Mouse (Mus musculus) lung, postnatal 0 days (tissue): ENCODE measurements around the gene Mrpl17.

Source experiments
- CTCF ChIP-seq: IDR thresholded peaks from 2 replicates; pipeline ENCODE4 v1.5.1; 2016; ENCODE audit warnings: antibody characterized with exemption, mild to moderate bottlenecking
- EP300 ChIP-seq: IDR thresholded peaks from 2 replicates; pipeline ENCODE4 v1.6.1; 2016; ENCODE audit warnings: antibody characterized with exemption, mild to moderate bottlenecking, control low read depth

DNA sequence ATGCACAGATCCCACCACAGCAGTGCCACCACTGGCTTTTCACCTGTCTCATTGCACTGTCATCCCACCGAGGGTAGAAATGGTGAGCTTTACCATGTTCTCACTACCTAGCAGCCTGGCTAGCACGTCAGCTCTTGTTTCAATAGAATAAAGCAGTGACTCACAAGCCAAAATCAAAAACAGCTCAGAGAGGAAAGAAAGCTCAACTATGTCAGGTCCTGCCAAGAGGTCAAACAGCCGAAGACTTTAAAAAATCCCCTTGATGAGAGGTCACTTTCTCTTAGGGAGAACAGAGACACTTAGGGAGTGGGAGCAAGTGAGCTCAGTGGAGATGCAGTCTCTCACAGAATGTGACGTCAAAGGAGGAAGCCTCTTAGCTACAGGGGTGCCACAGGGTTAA is 27.0 kb downstream of the Mrpl17 start:
- no peak for TF ChIP-seq CTCF
- TF ChIP-seq EP300: no peak
